In genomic region chr17:51304964-51305363, GRCm38 (mm10) we compare ENCODE assay signal across 8 mouse cellular contexts.
DNase-seq lines count a peak whose midpoint lies in the region; ATAC-seq and TF ChIP-seq lines count a peak whose summit lies in the region.

No protein-coding gene starts in this region.

- H3K4me1 ChIP-seq in kidney, postnatal 0 days (replicated peaks; ENCODE audit: insufficient read depth, low read length): no peaks in the 10 kb centered on the region
- H3K4me1 ChIP-seq in kidney, adult 2 months (ENCODE audit: control insufficient read depth, insufficient read depth, low read length): no peaks in the 10 kb centered on the region
- H3K4me1 ChIP-seq in heart, embryonic 16.5 days (ENCODE audit: control insufficient read depth, insufficient read depth, low read length): no peaks in the 10 kb centered on the region

- WGBS in kidney, postnatal 0 days: 41% methylated on average over 14 of the region's 14 CpGs
- 47% methylated on average over 14 of the region's 14 CpGs for WGBS in kidney, adult 2 months
- WGBS in heart, embryonic 16.5 days: 42% methylated on average over 14 of the region's 14 CpGs

- no peaks in the 10 kb centered on the region for H3K27me3 ChIP-seq in kidney, postnatal 0 days (ENCODE audit: insufficient read depth, low read length)
- no peaks in the 10 kb centered on the region for H3K27me3 ChIP-seq in kidney, adult 2 months (replicated peaks; ENCODE audit: control insufficient read depth, insufficient read depth, low read length)
- H3K27me3 ChIP-seq in heart, embryonic 16.5 days (ENCODE audit: control insufficient read depth, insufficient read depth, low read length): no peaks in the 10 kb centered on the region

- H3K9me3 ChIP-seq in kidney, postnatal 0 days (replicated peaks; ENCODE audit: low read length): no peaks in the 10 kb centered on the region
- H3K9me3 ChIP-seq in heart, embryonic 16.5 days (replicated peaks; ENCODE audit: control insufficient read depth, low read length): no peaks in the 10 kb centered on the region

- H3K36me3 ChIP-seq in kidney, postnatal 0 days (ENCODE audit: insufficient read depth, low read length): no peaks in the 10 kb centered on the region
- no peaks in the 10 kb centered on the region for H3K36me3 ChIP-seq in kidney, adult 2 months (ENCODE audit: control insufficient read depth, insufficient read depth, low read length)
- H3K36me3 ChIP-seq in heart, embryonic 16.5 days (ENCODE audit: control insufficient read depth, insufficient read depth): no peaks in the 10 kb centered on the region

- TF ChIP-seq POLR2A in kidney, adult 2 months (IDR thresholded peaks at IDR 0.05; ENCODE audit: low read depth, low read length): no peak

- no peak overlapping the region for H3K27ac ChIP-seq in kidney, postnatal 0 days
- H3K27ac ChIP-seq in kidney, adult 2 months (ENCODE audit: insufficient read depth, low read depth, low read length): no peak overlapping the region
- no peak overlapping the region for H3K27ac ChIP-seq in heart, embryonic 16.5 days (ENCODE audit: low read length)

- DNase-seq in kidney, postnatal 0 days (ENCODE audit: low spot score): no peak
- DNase-seq in kidney, adult 2 months: no peak
- peak; percentile 29 for DNase-seq in c-Kit-negative CD71-positive TER-119-positive erythroid progenitor cells, embryonic 14.5 days (ENCODE audit: low read depth, low spot score)
- DNase-seq in lung, postnatal 36 days: peak; percentile 6
- DNase-seq in thymus, postnatal 25 days: no peak
- no peak for DNase-seq in right cerebral cortex, postnatal 14 days
- DNase-seq in layer of hippocampus, adult 11-12 months (ENCODE audit: low spot score): no peak

- no peak overlapping the region for H3K9ac ChIP-seq in kidney, postnatal 0 days (ENCODE audit: low read depth, low read length)
- no peak overlapping the region for H3K9ac ChIP-seq in heart, embryonic 16.5 days (ENCODE audit: low read length)

- peak overlapping the region; percentile 23; the same call in 1 of the 2 replicates for H3K4me2 ChIP-seq in kidney, postnatal 0 days (ENCODE audit: low read length)
- 0 out of 2 replicates have a peak overlapping the region, but pooled peaks have one; percentile 26 for H3K4me2 ChIP-seq in heart, embryonic 16.5 days (ENCODE audit: low read depth, low read length)

- no peak for ATAC-seq in kidney, postnatal 0 days (replicated peaks; ENCODE audit: low FRiP score, low read depth)
- peak; percentile 45; the same call in 1 of the 2 replicates for ATAC-seq in heart, embryonic 16.5 days (replicated peaks; ENCODE audit: extremely low read depth, insufficient read depth, low FRiP score)

- no peak for TF ChIP-seq CTCF in kidney, postnatal 0 days (IDR thresholded peaks at IDR 0.05; ENCODE audit: low read depth)
- TF ChIP-seq CTCF in kidney, adult 2 months (conservative IDR thresholded peaks at IDR 0.05; ENCODE audit: insufficient read depth, insufficient read length, low read depth, low read length): no peak

- no peak overlapping the region for H3K4me3 ChIP-seq in kidney, postnatal 0 days (replicated peaks; ENCODE audit: low read depth, low read length)
- no peak overlapping the region for H3K4me3 ChIP-seq in kidney, adult 2 months (ENCODE audit: insufficient read depth, low read depth, low read length)
- no peak overlapping the region for H3K4me3 ChIP-seq in heart, embryonic 16.5 days (ENCODE audit: low read length)

Comparison
In these comparisons a context has a peak if more than half of its experiments do, and no peak if none do; other contexts are left out.
1. DNase-seq: peak in c-Kit-negative CD71-positive TER-119-positive erythroid progenitor cells, embryonic 14.5 days (single experiment) and lung, postnatal 36 days (single experiment); none in kidney, postnatal 0 days (single experiment), kidney, adult 2 months (single experiment), thymus, postnatal 25 days (single experiment), right cerebral cortex, postnatal 14 days (single experiment) and layer of hippocampus, adult 11-12 months (single experiment).